8 mouse cellular contexts compared by ENCODE assay signal in the genomic region with DNA sequence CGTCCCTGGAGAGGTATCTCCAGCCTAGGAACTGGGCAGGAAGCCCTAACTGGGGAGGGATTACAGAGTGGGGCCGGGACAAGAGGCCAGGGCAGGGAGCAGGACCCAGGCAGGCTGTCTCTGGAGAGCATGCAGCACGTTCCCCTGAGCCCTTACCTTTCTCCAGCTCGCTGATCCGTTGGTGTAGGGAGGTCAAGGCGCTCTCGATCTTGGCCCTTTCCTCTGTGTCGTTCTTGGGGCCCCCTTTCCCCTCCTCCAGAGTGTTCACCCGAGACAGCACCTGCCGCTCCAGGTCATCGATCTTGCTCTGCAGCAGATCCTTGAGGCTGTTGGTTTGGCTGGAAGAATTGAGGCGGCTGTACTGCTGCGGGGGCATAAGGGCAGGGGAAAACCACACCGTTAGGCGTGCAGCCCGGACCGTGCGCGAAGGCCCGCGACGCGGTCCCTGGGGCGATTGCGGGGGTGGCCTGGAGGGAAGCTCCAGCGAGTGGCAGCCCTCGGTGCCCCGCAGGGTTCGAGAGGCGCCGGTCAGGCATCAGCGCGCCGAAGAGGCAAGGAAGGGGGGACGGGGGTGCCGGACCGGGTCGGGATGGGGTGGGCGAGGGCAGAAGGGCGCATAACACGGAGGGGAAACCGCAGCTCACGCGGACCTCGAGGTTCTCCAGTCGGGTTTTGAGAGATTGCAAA. TPM values are rescaled to one million over a fixed set of nuclear protein-coding genes. Genes with fewer than 3 reads are reported as not detected.
DNase-seq lines count a peak whose midpoint lies in the region; ATAC-seq lines count a peak whose summit lies in the region.

No protein-coding gene starts in this region.

- peak overlapping the region; percentile 60; the same call in 1 of the 2 replicates for H3K9ac ChIP-seq in heart, embryonic 11.5 days (ENCODE audit: low read depth, low read length)
- no peak overlapping the region for H3K9ac ChIP-seq in liver, embryonic 12.5 days

- no peaks in the 10 kb centered on the region for H3K9me3 ChIP-seq in heart, embryonic 11.5 days (replicated peaks; ENCODE audit: control insufficient read depth, low read length)
- no peaks in the 10 kb centered on the region for H3K9me3 ChIP-seq in liver, embryonic 12.5 days (replicated peaks)

- no peaks in the 10 kb centered on the region for H3K36me3 ChIP-seq in heart, embryonic 11.5 days (ENCODE audit: control insufficient read depth, insufficient read depth, low read length)
- no peaks in the 10 kb centered on the region for H3K36me3 ChIP-seq in liver, embryonic 12.5 days

- H3K4me3 ChIP-seq in heart, embryonic 11.5 days (ENCODE audit: low read depth, low read length) = peak overlapping the region; percentile 63
- H3K4me3 ChIP-seq in liver, embryonic 12.5 days = peak overlapping the region; percentile 49

- 2% methylated on average over 45 of the region's 46 CpGs for WGBS in heart, embryonic 11.5 days (ENCODE audit: insufficient replicate concordance)
- 4% methylated on average over 46 of the region's 46 CpGs for WGBS in liver, embryonic 12.5 days (ENCODE audit: insufficient replicate concordance)

- peaks cover 91% of the 10 kb centered on the region for H3K27me3 ChIP-seq in heart, embryonic 11.5 days (ENCODE audit: control insufficient read depth, insufficient read depth, low read length)
- peaks cover 100% of the 10 kb centered on the region for H3K27me3 ChIP-seq in liver, embryonic 12.5 days (replicated peaks)

- H3K4me1 ChIP-seq in heart, embryonic 11.5 days (ENCODE audit: control insufficient read depth, insufficient read depth, low read length) = peaks cover 34% of the 10 kb centered on the region
- H3K4me1 ChIP-seq in liver, embryonic 12.5 days = peaks cover 31% of the 10 kb centered on the region

- H3K27ac ChIP-seq in heart, embryonic 11.5 days (ENCODE audit: low read depth, low read length) = no peak overlapping the region
- H3K27ac ChIP-seq in liver, embryonic 12.5 days = no peak overlapping the region

- peak overlapping the region; percentile 99 for H3K4me2 ChIP-seq in heart, embryonic 11.5 days
- peak overlapping the region; percentile 71 for H3K4me2 ChIP-seq in liver, embryonic 12.5 days

- no peak for ATAC-seq in heart, embryonic 11.5 days (replicated peaks; ENCODE audit: insufficient number of reproducible peaks, low FRiP score, low TSS enrichment)
- ATAC-seq in liver, embryonic 12.5 days = no peak
- ATAC-seq in erythroid progenitor cell, adult 5-6 weeks (replicated peaks; ENCODE audit: low FRiP score, poor library complexity, severe bottlenecking) = no peak
- ATAC-seq in megakaryocyte-erythroid progenitor cell, adult 5-6 weeks (replicated peaks; ENCODE audit: low FRiP score, low TSS enrichment, poor library complexity, severe bottlenecking) = no peak

- DNase-seq in right cerebral cortex, adult 18-20 months = peak; percentile 23
- no peak for DNase-seq in right cerebral cortex, postnatal 14 days
- peak; percentile 70 to 74 for DNase-seq in cerebellum, postnatal 25 days
- peak; percentile 66 for DNase-seq in testis, postnatal 10 days (ENCODE audit: low spot score)

RNA-seq across cellular contexts. Expression of gene Nptx1, which starts 0.9 kb away (rescaled TPM):
- 0.72 and 0.90 TPM in 2 replicates for polyA plus RNA-seq in heart, embryonic 11.5 days (2014; fragmentation: Nextera tagmentation; extraction: Ambion mirVana)
- polyA plus RNA-seq in liver, embryonic 12.5 days (2016; fragmentation: Nextera tagmentation; extraction: Ambion mirVana) = 0.04 and 0.06 TPM in 2 replicates
- total RNA-seq in erythroid progenitor cell, adult 5-6 weeks (2015; ENCODE audit: low replicate concordance) = not detected in 2 replicates
- not detected in 2 replicates for total RNA-seq in erythroid progenitor cell, adult 5-6 weeks (2017; ENCODE audit: low replicate concordance)
- not detected in 2 replicates for total RNA-seq in megakaryocyte-erythroid progenitor cell, adult 5-6 weeks (2014; fragmentation: Nextera tagmentation)
- total RNA-seq in megakaryocyte-erythroid progenitor cell, adult 5-6 weeks (2017) = not detected in 2 replicates

RNA-seq across cellular contexts. Expression of gene Endov, which starts 55.5 kb away (rescaled TPM):
- polyA plus RNA-seq in heart, embryonic 11.5 days (2014; fragmentation: Nextera tagmentation; extraction: Ambion mirVana) = 8.9 and 9.2 TPM in 2 replicates
- polyA plus RNA-seq in liver, embryonic 12.5 days (2016; fragmentation: Nextera tagmentation; extraction: Ambion mirVana) = 7.9 and 10.5 TPM in 2 replicates
- total RNA-seq in erythroid progenitor cell, adult 5-6 weeks (2015; ENCODE audit: low replicate concordance) = 3.8 and 7.6 TPM in 2 replicates
- total RNA-seq in erythroid progenitor cell, adult 5-6 weeks (2017; ENCODE audit: low replicate concordance) = 4.2 and 6.5 TPM in 2 replicates
- total RNA-seq in megakaryocyte-erythroid progenitor cell, adult 5-6 weeks (2014; fragmentation: Nextera tagmentation) = 10.5 and 14.2 TPM in 2 replicates
- total RNA-seq in megakaryocyte-erythroid progenitor cell, adult 5-6 weeks (2017) = 19.8 and 20.0 TPM in 2 replicates

RNA-seq across cellular contexts. Expression of gene Rptor, which starts 56.1 kb away (rescaled TPM):
- 9.7 and 9.8 TPM in 2 replicates for polyA plus RNA-seq in heart, embryonic 11.5 days (2014; fragmentation: Nextera tagmentation; extraction: Ambion mirVana)
- 11.3 and 12.5 TPM in 2 replicates for polyA plus RNA-seq in liver, embryonic 12.5 days (2016; fragmentation: Nextera tagmentation; extraction: Ambion mirVana)
- 6.7 and 10.1 TPM in 2 replicates for total RNA-seq in erythroid progenitor cell, adult 5-6 weeks (2015; ENCODE audit: low replicate concordance)
- total RNA-seq in erythroid progenitor cell, adult 5-6 weeks (2017; ENCODE audit: low replicate concordance) = 10.1 and 11.2 TPM in 2 replicates
- total RNA-seq in megakaryocyte-erythroid progenitor cell, adult 5-6 weeks (2014; fragmentation: Nextera tagmentation) = 29.6 and 36.1 TPM in 2 replicates
- total RNA-seq in megakaryocyte-erythroid progenitor cell, adult 5-6 weeks (2017) = 10.2 and 15.8 TPM in 2 replicates
